9 mouse cellular contexts compared by ENCODE assay signal in genomic region chr8:117278668-117279132, GRCm38 (mm10). TPM values are rescaled to one million over a fixed set of nuclear protein-coding genes. Genes with fewer than 3 reads are reported as not detected.
A peak's percentile ranks its signal among the peaks of the same experiment; 100 is the strongest.
DNase-seq lines count a peak whose midpoint lies in the region; ATAC-seq and TF ChIP-seq lines count a peak whose summit lies in the region.
"Had no signal": no experiment of that assay in that cellular context is flagged by ENCODE, and none has a peak within 500 bp of the region (broad histone marks: within the 10 kb centered on the region; RNA-seq: fewer than 3 reads in every experiment).

No protein-coding gene starts in this region.

- H3K4me1 ChIP-seq in embryonic facial prominence, embryonic 14.5 days (ENCODE audit: control insufficient read depth, insufficient read depth, low read length), result peaks cover 17% of the 10 kb centered on the region; the same call in 1 of the 2 replicates
- H3K4me1 ChIP-seq in midbrain, postnatal 0 days (ENCODE audit: insufficient read depth, low read length), result peaks cover 16% of the 10 kb centered on the region

- no peaks in the 10 kb centered on the region for H3K36me3 ChIP-seq in embryonic facial prominence, embryonic 14.5 days (ENCODE audit: control insufficient read depth, insufficient read depth, low read length)
- 0 out of 2 replicates have a peak, but pooled peaks cover 2% of the 10 kb centered on the region for H3K36me3 ChIP-seq in midbrain, postnatal 0 days (ENCODE audit: insufficient read depth, low read length)

- peak overlapping the region; percentile 70; the same call in 1 of the 2 replicates for H3K27ac ChIP-seq in embryonic facial prominence, embryonic 14.5 days (replicated peaks; ENCODE audit: low read depth, low read length)
- peak overlapping the region; percentile 71 for H3K27ac ChIP-seq in midbrain, postnatal 0 days (ENCODE audit: low read depth, low read length)

- peak overlapping the region; percentile 35; the same call in 1 of the 2 replicates for H3K9ac ChIP-seq in embryonic facial prominence, embryonic 14.5 days (ENCODE audit: low read depth, low read length)
- no peak overlapping the region for H3K9ac ChIP-seq in midbrain, postnatal 0 days (replicated peaks; ENCODE audit: low read length, poor library complexity, severe bottlenecking)

- ATAC-seq in embryonic facial prominence, embryonic 14.5 days (ENCODE audit: low read depth), result no peak
- ATAC-seq in midbrain, postnatal 0 days (ENCODE audit: low FRiP score), result peak; percentile 66

- H3K4me3 ChIP-seq in embryonic facial prominence, embryonic 14.5 days (ENCODE audit: low read depth, low read length), result no peak overlapping the region
- H3K4me3 ChIP-seq in midbrain, postnatal 0 days (ENCODE audit: low read depth, low read length), result no peak overlapping the region
- H3K4me3 ChIP-seq: myocyte had no signal

- H3K27me3 ChIP-seq in embryonic facial prominence, embryonic 14.5 days (replicated peaks; ENCODE audit: control insufficient read depth, insufficient read depth, low read length), result no peaks in the 10 kb centered on the region
- no peaks in the 10 kb centered on the region for H3K27me3 ChIP-seq in midbrain, postnatal 0 days (ENCODE audit: insufficient read depth, low read length)

- peak; percentile 64 for DNase-seq in left cerebral cortex, adult 11 months (ENCODE audit: low spot score)
- DNase-seq in left cerebral cortex, postnatal 36 days (ENCODE audit: low spot score in 2 of 2), result no peak
- no peak for DNase-seq in embryonic facial prominence, embryonic 14.5 days (ENCODE audit: low spot score)
- DNase-seq in layer of hippocampus, postnatal 36 days, result peak; percentile 49 to 68
- peak; percentile 72 for DNase-seq in midbrain, postnatal 0 days (ENCODE audit: low spot score)
- no peak for DNase-seq in lung, postnatal 10 days
- no peak for DNase-seq in lung, postnatal 25 days (ENCODE audit: low spot score)
- no peak for DNase-seq in ovary, postnatal 10 days (ENCODE audit: low spot score)

- 45% methylated on average over 20 of the region's 20 CpGs for WGBS in embryonic facial prominence, embryonic 14.5 days
- 17% methylated on average over 20 of the region's 20 CpGs for WGBS in midbrain, postnatal 0 days

- intact Hi-C loops in left cerebral cortex, postnatal 36 days (cut with DNase I), result no loop called here

- H3K4me2 ChIP-seq in embryonic facial prominence, embryonic 14.5 days (ENCODE audit: low read depth, low read length), result peak overlapping the region; percentile 13
- peak overlapping the region; percentile 33 for H3K4me2 ChIP-seq in midbrain, postnatal 0 days (ENCODE audit: low read depth, low read length, poor library complexity, severe bottlenecking)

- no peak for TF ChIP-seq CTCF in midbrain, postnatal 0 days (IDR thresholded peaks at IDR 0.05)

- H3K9me3 ChIP-seq in embryonic facial prominence, embryonic 14.5 days (ENCODE audit: control insufficient read depth, low read length), result no peaks in the 10 kb centered on the region
- H3K9me3 ChIP-seq in midbrain, postnatal 0 days (ENCODE audit: low read length), result no peaks in the 10 kb centered on the region

RNA-seq across cellular contexts. Expression of gene Cmip, which starts 21.8 kb away (rescaled TPM):
- 100 to 1,000 TPM; 333 to 339 TPM for total RNA-seq in left cerebral cortex, postnatal 36 days (2021)
- polyA plus RNA-seq in embryonic facial prominence, embryonic 14.5 days (2014; fragmentation: Nextera tagmentation; extraction: Ambion mirVana), result 27.0 and 27.7 TPM in 2 replicates
- 100 to 1,000 TPM; 278 to 289 TPM for total RNA-seq in layer of hippocampus, postnatal 36 days (2021)
- 266 and 287 TPM in 2 replicates for total RNA-seq in midbrain, postnatal 0 days (2014; rRNA removed)
- polyA plus RNA-seq in midbrain, postnatal 0 days (2015; fragmentation: Nextera tagmentation; extraction: Ambion mirVana), result 197 and 212 TPM in 2 replicates

Comparison
In these comparisons a context has a peak if more than half of its experiments do, and no peak if none do; other contexts are left out.
1. DNase-seq: peak in left cerebral cortex, adult 11 months (single experiment), layer of hippocampus, postnatal 36 days (2 of 2) and midbrain, postnatal 0 days (single experiment); none in left cerebral cortex, postnatal 36 days (0 of 2), embryonic facial prominence, embryonic 14.5 days (single experiment), lung, postnatal 10 days (single experiment), lung, postnatal 25 days (single experiment) and ovary, postnatal 10 days (single experiment).